Mouse (Mus musculus) bone marrow macrophage, adult 2 months (primary cell): ENCODE data around the gene Olfr56.

ENCODE experiments used
- CTCF ChIP-seq: IDR thresholded peaks from 2 replicates; pipeline ENCODE4 v1.5.1; 2012; ENCODE audit warnings: low read depth, mild to moderate bottlenecking, low read length, moderate library complexity
- POLR2A ChIP-seq: IDR thresholded peaks from 2 replicates; pipeline ENCODE4 v1.6.1; 2012; ENCODE audit warnings: mild to moderate bottlenecking, low read depth, low read length, borderline replicate concordance

- TF ChIP-seq CTCF = no peak
- TF ChIP-seq POLR2A = no peak
Measured at GRCm38 (mm10) chr11:49111000-49111399, 132.3 kb downstream of the Olfr56 start.
